Mouse (Mus musculus) liver, embryonic 16.5 days (tissue): ENCODE data around the gene Kremen1. TPM values are rescaled to one million over a fixed set of nuclear protein-coding genes. Genes with fewer than 3 reads are reported as not detected.

Experiments used
- ATAC-seq: fragments of 200-750 bp; cut with Nextera tagmentation; 2 replicates; pipeline ENCODE4 v1.8.0; 2017; ENCODE audit warnings: low read depth, mild to moderate bottlenecking, moderate number of reproducible peaks, moderate library complexity
- H3K27ac ChIP-seq: fragments of 300-500 bp; sonication (generic); 2 replicates; pipeline ENCODE4 v1.5.1; 2014; ENCODE audit warnings: mild to moderate bottlenecking, low read length
- H3K27me3 ChIP-seq: fragments of 300-500 bp; sonication (generic); 2 replicates; pipeline ENCODE4 v1.6.1; 2014; ENCODE audit warnings: low read depth, low read length, mixed read lengths; ENCODE audit not compliant: control insufficient read depth, insufficient read depth
- H3K36me3 ChIP-seq: fragments of 300-500 bp; sonication (generic); 2 replicates; pipeline ENCODE4 v1.6.1; 2014; ENCODE audit warnings: mild to moderate bottlenecking; ENCODE audit not compliant: control insufficient read depth, insufficient read depth
- H3K4me1 ChIP-seq: fragments of 300-500 bp; sonication (generic); 2 replicates; pipeline ENCODE4 v1.6.1; 2014; ENCODE audit warnings: low read depth, low read length, mixed read lengths; ENCODE audit not compliant: control insufficient read depth
- H3K4me2 ChIP-seq: fragments of 300-500 bp; sonication (generic); 2 replicates; pipeline ENCODE4 v1.6.1; 2014; ENCODE audit warnings: low read depth, low read length, mixed read lengths
- H3K4me3 ChIP-seq: fragments of 300-500 bp; sonication (generic); 2 replicates; pipeline ENCODE4 v1.5.1; 2014; ENCODE audit warnings: low read depth, mild to moderate bottlenecking, low read length
- H3K9ac ChIP-seq: fragments of 300-500 bp; sonication (generic); 2 replicates; pipeline ENCODE4 v1.6.1; 2014; ENCODE audit warnings: low read depth, low read length
- H3K9me3 ChIP-seq: fragments of 300-500 bp; sonication (generic); replicated peaks from 2 replicates; pipeline ENCODE4 v1.6.1; 2016; ENCODE audit warnings: low read length; ENCODE audit not compliant: control insufficient read depth
- WGBS: fragments of 180-500 bp; shearing (Covaris S2); extraction: QIAGEN DNeasy Blood & Tissue Kit; methylation state at CpG from one replicate; pipeline ENCODE4 v1.1.7; 2014; ENCODE audit not compliant: insufficient replicate concordance; 5-methylcytosine and 5-hydroxymethylcytosine counted together
- polyA plus RNA-seq: library from polyadenylated mRNA; unstranded; fragments of >200 nt; fragmentation: Nextera tagmentation; extraction: Ambion mirVana; gene quantifications from 2 replicates; pipeline ENCODE4 v1.2.1, GENCODE M21; 2015

Kremen1 gene
- polyA plus RNA-seq, 1 experiment from 2014 or later: 2.3 TPM

GRCm38 (mm10) chr11:5255509-5256014 is 5.8 kb downstream of the Kremen1 start:
- WGBS: 57% methylated on average over 9 of the region's 9 CpGs
- H3K36me3 ChIP-seq: no peaks in the 10 kb centered on the region
- H3K4me2 ChIP-seq: no peak overlapping the region
- peaks cover 11% of the 10 kb centered on the region for H3K27me3 ChIP-seq
- no peak for ATAC-seq
- no peak overlapping the region for H3K9ac ChIP-seq
- no peaks in the 10 kb centered on the region for H3K9me3 ChIP-seq
- peaks cover 10% of the 10 kb centered on the region for H3K4me1 ChIP-seq
- no peak overlapping the region for H3K4me3 ChIP-seq
- H3K27ac ChIP-seq: no peak overlapping the region

- H3K27me3 ChIP-seq: no peaks in the 10 kb centered on the region
- H3K4me3 ChIP-seq: no peak overlapping the region
- no peak overlapping the region for H3K27ac ChIP-seq
- H3K4me1 ChIP-seq: peaks cover 5% of the 10 kb centered on the region; the same call in 1 of the 2 replicates
- H3K9me3 ChIP-seq: no peaks in the 10 kb centered on the region
- no peak overlapping the region for H3K4me2 ChIP-seq
- no peak for ATAC-seq
- 35% methylated on average over 2 of the region's 2 CpGs for WGBS
- no peak overlapping the region for H3K9ac ChIP-seq
- no peaks in the 10 kb centered on the region for H3K36me3 ChIP-seq
Measured at GRCm38 (mm10) chr11:5254016-5254415, 7.3 kb downstream of the Kremen1 start.

GRCm38 (mm10) chr11:5253528-5253927 is 7.8 kb downstream of the Kremen1 start:
- no peak for ATAC-seq
- H3K4me2 ChIP-seq: no peak overlapping the region
- H3K36me3 ChIP-seq: no peaks in the 10 kb centered on the region
- 26% methylated on average over 3 of the region's 3 CpGs for WGBS
- no peaks in the 10 kb centered on the region for H3K27me3 ChIP-seq
- H3K9ac ChIP-seq: no peak overlapping the region
- peaks cover 5% of the 10 kb centered on the region; the same call in 1 of the 2 replicates for H3K4me1 ChIP-seq
- no peak overlapping the region for H3K4me3 ChIP-seq
- no peaks in the 10 kb centered on the region for H3K9me3 ChIP-seq
- no peak overlapping the region for H3K27ac ChIP-seq

GRCm38 (mm10) chr11:5252727-5253126 is 8.6 kb downstream of the Kremen1 start:
- no peak for ATAC-seq
- Histone ChIP-seq H3K9ac (no peak overlapping the region), H3K4me1 (peaks cover 5% of the 10 kb centered on the region; the same call in 1 of the 2 replicates), H3K27me3 (no peaks in the 10 kb centered on the region), H3K27ac (no peak overlapping the region), H3K4me3 (no peak overlapping the region), H3K9me3 (no peaks in the 10 kb centered on the region), H3K36me3 (no peaks in the 10 kb centered on the region), H3K4me2 (no peak overlapping the region)
- WGBS: 78% methylated on average over 8 of the region's 8 CpGs

- 73% methylated on average over 6 of the region's 6 CpGs for WGBS
- Histone ChIP-seq H3K4me1 (peaks cover 5% of the 10 kb centered on the region; the same call in 1 of the 2 replicates), H3K4me2 (no peak overlapping the region), H3K27me3 (no peaks in the 10 kb centered on the region), H3K36me3 (no peaks in the 10 kb centered on the region), H3K4me3 (no peak overlapping the region), H3K27ac (no peak overlapping the region), H3K9me3 (no peaks in the 10 kb centered on the region), H3K9ac (no peak overlapping the region)
- no peak for ATAC-seq
Measured at GRCm38 (mm10) chr11:5251112-5251511, 10.2 kb downstream of the Kremen1 start.

GRCm38 (mm10) chr11:5248200-5248599 is 13.2 kb downstream of the Kremen1 start:
- 52% methylated on average over 2 of the region's 2 CpGs for WGBS
- Histone ChIP-seq H3K27ac (no peak overlapping the region), H3K27me3 (no peaks in the 10 kb centered on the region), H3K36me3 (no peaks in the 10 kb centered on the region), H3K4me1 (no peaks in the 10 kb centered on the region; the same call in 1 of the 2 replicates), H3K4me2 (no peak overlapping the region), H3K4me3 (no peak overlapping the region), H3K9me3 (no peaks in the 10 kb centered on the region), H3K9ac (no peak overlapping the region)
- no peak for ATAC-seq

GRCm38 (mm10) chr11:5245431-5245830 is 15.9 kb downstream of the Kremen1 start:
- no peak overlapping the region for H3K27ac ChIP-seq
- 56% methylated on average over 7 of the region's 7 CpGs for WGBS

GRCm38 (mm10) chr11:5244749-5245130 is 16.6 kb downstream of the Kremen1 start:
- Histone ChIP-seq H3K27me3 (no peaks in the 10 kb centered on the region), H3K36me3 (no peaks in the 10 kb centered on the region; the same call in 1 of the 2 replicates), H3K4me1 (no peaks in the 10 kb centered on the region; the same call in 1 of the 2 replicates), H3K9ac (no peak overlapping the region), H3K4me2 (no peak overlapping the region), H3K9me3 (no peaks in the 10 kb centered on the region), H3K4me3 (no peak overlapping the region), H3K27ac (no peak overlapping the region)
- WGBS: 48% methylated on average over 8 of the region's 8 CpGs
- ATAC-seq: no peak

More at GRCm38 (mm10) chr11:5245431-5245830, 15.9 kb downstream of the Kremen1 start:
- no peak overlapping the region for H3K4me2 ChIP-seq
- H3K9ac ChIP-seq: no peak overlapping the region
- no peak for ATAC-seq
- no peaks in the 10 kb centered on the region; the same call in 1 of the 2 replicates for H3K4me1 ChIP-seq
- no peaks in the 10 kb centered on the region; the same call in 1 of the 2 replicates for H3K36me3 ChIP-seq
- H3K4me3 ChIP-seq: no peak overlapping the region
- no peaks in the 10 kb centered on the region for H3K9me3 ChIP-seq
- H3K27me3 ChIP-seq: no peaks in the 10 kb centered on the region

GRCm38 (mm10) chr11:5243812-5244748 is 17.3 kb downstream of the Kremen1 start:
- H3K4me3 ChIP-seq: no peak overlapping the region
- H3K4me2 ChIP-seq: no peak overlapping the region
- H3K4me1 ChIP-seq: no peaks in the 10 kb centered on the region; the same call in 1 of the 2 replicates
- H3K27me3 ChIP-seq: no peaks in the 10 kb centered on the region
- no peaks in the 10 kb centered on the region; the same call in 1 of the 2 replicates for H3K36me3 ChIP-seq
- no peak overlapping the region for H3K27ac ChIP-seq
- H3K9ac ChIP-seq: no peak overlapping the region
- 47% methylated on average over 24 of the region's 24 CpGs for WGBS
- H3K9me3 ChIP-seq: no peaks in the 10 kb centered on the region
- ATAC-seq: no peak
